Mouse (Mus musculus) spleen, postnatal 10 days (tissue): Measurements from ENCODE around the gene Ifi27l2b.
A peak's percentile ranks its signal among the peaks of the same experiment; 100 is the strongest.
"Not testable (repeated sequence)": the region's sequence is repeated elsewhere in the genome, so short reads cannot be mapped to it uniquely, and the experiment has no call there.

Experiments used
- DNase-seq, 2 experiments: peaks; one replicate each; pipeline ENCODE4 v3.0.0; 2021 to 2022; ENCODE audit warnings: low spot score in 2 of 2

Ifi27l2b gene

GRCm38 (mm10) chr12:103457140-103457539 lies at the start of gene Ifi27l2b:
Gene Ifi27l2b (minus strand): TSS chr12:103457223.
- no peak for DNase-seq

DNA sequence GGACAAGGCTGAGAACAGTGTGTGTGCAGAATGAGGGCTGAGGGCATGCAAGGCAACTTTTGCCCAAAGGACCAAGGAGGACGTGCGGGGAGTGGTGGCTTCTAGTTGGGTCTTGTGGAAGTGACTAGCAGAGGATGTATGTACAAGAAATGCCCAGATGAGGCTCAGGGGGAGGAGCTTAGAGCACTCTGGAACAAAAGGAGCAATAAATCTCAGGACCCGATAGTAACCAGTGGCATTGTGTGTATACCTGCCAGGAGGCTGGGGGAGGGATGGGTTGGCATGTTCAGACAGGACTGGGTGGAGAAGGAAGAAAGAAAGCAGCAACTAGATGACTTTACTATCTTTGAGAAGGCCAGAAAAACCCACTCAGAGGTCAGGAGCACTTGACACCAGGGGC lies 47.4 kb upstream of the Ifi27l2b start:
- no peak for DNase-seq

DNA sequence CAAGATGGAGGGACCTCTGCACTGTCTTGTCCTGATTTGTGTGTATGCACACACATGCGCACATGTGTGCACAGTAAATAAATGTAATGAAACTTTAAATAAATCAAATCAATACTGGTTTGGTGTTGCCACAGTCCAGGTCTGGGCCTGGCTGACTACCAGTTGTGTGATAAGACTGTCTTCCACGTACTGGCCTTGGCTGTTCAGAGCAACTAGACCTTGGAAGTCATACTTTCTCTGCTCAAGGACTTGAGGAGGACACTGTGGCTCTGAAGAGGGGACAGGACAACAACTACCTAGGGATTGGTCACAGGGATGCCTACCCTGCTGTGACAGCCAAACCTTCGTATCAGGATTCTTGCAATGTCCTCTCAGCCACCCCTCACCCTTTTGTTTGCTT lies 46.3 kb upstream of the Ifi27l2b start:
- no peak for DNase-seq

DNA sequence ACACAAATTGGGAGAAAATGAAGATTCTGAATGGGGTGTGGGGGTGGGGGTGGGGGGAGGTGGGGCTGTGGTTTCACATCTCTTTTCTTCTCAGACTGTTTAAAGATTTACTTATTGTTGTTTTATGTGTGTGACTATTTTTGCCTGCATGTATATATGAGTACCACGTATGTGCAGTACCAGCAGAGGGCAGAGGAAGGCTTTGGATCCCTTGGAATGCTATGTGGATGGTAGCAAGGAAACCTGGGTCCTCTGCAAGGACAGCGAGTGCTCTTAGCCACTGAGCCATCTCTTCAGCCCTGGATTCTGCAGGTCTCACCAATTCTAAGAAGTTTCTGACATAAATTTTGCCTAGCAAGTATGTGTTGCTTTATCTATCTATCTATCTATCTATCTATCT lies 42.2 kb upstream of the Ifi27l2b start:
- DNase-seq, result no peak

- DNase-seq, result no peak
Observed at GRCm38 (mm10) chr12:103498768-103499167, 41.7 kb upstream of the Ifi27l2b start.

DNA sequence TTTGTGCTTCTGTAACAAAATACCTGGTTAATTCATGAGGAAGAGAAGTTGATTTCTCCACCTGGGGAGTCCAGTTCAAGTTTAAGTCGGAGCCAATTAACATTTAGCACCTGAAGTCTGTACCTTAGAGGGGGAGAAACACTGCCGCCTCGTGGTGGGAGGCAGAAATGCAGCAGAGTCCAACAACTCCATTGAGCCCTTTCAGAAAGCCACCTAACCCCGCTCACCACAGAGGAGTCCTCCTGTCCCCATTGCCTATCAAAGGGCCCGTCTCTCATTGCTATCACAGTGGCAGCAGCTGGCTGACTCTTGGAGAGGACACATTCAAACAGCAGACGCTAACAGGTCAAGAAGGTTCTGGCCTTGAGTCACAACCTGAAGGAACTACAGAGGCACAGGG lies 37.5 kb upstream of the Ifi27l2b start:
- peak; percentile 48 to 80 for DNase-seq

GRCm38 (mm10) chr12:103492767-103493166 lies 35.7 kb upstream of the Ifi27l2b start:
- DNase-seq, result peak; percentile 58 to 74

GRCm38 (mm10) chr12:103491091-103491730 lies 34.2 kb upstream of the Ifi27l2b start:
- DNase-seq, result no peak

DNA sequence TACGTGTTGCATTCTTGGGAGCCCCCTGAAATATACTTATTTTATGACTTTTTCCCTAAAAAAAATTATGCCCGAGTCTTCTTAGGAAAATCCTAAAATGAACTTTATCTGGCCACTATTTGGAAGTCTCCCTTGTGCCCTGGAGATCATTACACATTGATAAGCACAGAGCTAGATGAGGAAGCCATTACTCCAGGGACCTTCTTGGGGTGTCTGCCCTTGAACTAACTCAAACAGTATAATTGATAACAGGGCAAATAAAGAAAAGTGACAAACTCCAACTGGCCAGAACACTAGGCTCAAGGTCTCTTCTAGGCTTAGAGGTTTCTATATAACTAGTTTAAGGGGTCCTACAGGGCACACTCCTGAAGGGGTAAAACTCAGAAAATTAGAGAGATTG lies 30.7 kb upstream of the Ifi27l2b start:
- DNase-seq, result no peak

DNA sequence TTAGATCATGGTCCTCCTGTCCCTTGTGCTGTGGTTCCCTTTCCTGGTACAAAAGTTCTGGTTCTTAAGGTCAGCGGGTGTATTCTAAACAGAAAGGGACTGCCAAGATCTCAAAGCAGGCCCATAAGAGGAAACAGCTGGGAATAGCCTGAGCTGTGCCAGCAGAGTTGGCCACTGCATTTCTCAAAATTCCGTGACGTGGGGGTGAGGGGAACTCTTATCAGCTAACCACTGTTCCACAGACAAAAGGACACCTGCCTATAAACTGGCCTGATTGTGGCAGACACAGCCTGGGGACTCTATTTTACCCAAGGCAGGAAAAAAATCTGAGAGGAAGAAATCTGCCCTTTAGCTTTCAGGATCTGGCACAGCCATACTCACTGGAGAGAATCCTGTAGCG lies 30.3 kb upstream of the Ifi27l2b start:
- DNase-seq, result no peak

DNA sequence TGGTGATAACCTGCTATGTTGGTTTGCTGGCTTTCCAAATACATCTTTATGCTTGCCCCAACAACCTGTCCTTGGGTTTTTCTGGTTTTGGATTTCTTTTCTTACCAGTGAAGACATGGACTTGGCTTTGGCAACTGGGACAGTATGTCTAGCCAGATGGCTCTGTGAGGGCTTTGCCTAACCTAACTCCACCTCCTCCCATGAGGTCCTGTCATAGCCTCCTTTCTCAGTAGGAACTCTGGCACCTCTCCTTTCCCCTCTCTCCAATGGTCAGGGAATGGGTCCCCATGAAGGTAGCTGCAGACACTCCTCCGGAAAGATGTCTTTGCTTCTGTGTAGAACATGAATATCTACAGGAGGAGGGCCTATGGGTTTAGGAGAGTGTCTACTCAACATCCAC lies 29.7 kb upstream of the Ifi27l2b start:
- DNase-seq, result no peak

- DNase-seq, result not testable (repeated sequence)
Observed at GRCm38 (mm10) chr12:103484200-103484972, 27.4 kb upstream of the Ifi27l2b start.

DNA sequence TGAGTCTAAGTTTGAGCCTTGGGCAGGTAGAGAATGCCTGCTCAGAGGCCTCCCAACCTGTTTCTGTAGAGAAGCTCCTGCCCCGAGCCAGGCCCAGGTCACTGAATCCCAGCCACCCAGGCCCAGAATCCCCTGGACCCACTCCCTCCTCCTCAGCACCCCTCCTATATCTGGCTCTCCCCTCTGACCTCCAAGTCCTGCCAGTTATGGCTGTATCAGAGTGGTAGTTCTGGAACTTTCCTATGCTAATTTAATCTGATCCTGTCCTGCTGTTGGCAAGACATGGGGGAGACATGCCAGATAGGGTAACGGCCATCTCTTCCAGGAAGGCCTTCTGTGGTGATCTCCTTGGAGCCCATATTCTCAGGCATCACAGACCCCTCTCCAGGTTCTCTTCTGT lies 25.8 kb upstream of the Ifi27l2b start:
- no peak for DNase-seq

- no peak for DNase-seq
Observed at GRCm38 (mm10) chr12:103481671-103482070, 24.6 kb upstream of the Ifi27l2b start.

DNA sequence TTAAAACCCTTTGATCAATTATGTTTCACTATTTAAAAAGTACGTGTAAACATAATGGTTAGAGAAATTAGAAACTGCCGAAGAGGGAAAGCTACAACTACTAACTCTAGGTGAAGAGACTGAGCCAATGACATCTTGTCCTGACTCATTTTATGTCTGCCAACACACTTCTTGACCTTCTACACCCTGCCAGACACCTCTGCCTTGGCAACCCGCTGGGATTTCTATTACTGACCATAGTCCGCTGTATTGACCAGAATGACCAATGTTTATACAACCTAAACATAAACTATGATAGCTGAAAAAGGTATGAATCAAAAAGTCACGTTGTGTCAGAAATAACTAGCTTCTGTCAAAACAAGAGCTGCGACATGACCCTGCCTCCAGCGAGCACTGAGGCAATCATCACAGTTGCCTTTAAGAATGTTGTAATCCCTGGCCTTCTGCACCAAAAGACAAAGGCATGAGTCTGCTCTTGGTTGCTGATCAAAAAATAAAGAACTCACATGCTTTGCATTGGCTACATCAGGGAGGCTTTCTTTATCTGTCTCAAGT lies 20.5 kb upstream of the Ifi27l2b start:
- no peak for DNase-seq

DNA sequence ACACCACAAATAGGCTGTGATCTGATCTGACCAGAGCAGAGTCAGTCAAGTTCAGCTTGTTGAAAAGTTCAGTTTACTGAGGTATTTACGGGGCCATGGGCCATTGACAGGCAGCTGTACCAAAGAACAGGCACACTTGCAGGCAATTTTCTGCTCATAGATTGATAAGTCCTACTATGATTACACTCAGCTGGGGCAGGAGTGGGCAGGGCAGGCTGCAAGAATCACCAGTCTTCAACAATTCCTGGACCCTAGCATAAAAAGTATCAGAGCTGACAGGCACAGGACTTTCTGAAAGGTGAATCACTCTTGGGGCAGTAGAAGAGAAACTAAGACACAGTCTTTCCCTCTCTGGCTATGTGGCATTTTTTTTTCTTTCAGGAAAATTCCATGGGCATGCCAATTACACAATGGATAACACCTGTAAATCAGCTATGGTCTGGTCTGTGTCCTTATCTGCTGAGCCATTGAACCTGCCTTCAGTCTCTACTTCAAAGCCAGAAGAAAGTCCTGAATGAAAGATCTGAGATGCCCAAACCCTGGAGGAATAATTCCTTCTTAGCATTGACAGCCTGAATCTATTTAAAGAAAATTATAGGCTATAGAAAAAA lies 19.9 kb upstream of the Ifi27l2b start:
- DNase-seq, result no peak

DNA sequence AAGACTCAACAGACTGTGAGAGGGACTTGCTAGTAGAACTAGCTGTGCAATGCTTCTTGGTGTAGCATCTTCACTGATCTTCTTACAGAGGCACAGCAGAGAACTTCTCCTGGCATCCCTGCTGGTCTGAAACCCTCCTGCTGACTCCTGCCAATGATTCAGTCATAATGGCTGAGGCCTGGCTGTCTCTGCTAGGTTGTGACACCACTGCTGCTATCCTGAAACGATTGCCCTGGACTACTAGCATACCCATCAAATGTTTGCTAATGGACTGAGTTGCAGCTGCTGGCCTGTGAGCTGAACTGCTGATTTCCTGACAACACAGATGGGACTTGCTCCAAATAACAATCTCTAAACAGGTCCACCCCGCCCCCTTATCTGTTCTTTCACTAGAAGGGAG lies 17.5 kb upstream of the Ifi27l2b start:
- no peak for DNase-seq

DNA sequence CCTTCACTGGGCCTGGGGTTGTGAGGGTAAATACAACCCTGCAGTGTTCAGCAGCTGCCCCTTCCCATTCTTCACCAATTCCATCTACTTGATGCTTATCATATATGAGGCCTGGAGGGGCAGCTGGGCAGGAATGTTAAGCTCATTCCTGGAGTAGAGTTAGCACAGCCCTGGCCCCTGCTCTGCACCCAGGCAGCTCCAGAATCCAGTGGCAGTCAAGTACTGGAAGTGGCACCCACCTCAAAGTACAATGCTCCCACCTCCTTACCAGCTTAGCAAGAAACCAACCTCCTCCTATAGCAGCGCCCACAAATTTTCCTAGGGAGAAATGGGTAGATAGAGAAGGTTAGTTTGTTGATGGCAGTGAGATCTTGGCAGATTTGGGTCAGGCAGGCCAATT lies 296 bp downstream of the Ifi27l2b start:
- DNase-seq, result not testable (repeated sequence)

DNA sequence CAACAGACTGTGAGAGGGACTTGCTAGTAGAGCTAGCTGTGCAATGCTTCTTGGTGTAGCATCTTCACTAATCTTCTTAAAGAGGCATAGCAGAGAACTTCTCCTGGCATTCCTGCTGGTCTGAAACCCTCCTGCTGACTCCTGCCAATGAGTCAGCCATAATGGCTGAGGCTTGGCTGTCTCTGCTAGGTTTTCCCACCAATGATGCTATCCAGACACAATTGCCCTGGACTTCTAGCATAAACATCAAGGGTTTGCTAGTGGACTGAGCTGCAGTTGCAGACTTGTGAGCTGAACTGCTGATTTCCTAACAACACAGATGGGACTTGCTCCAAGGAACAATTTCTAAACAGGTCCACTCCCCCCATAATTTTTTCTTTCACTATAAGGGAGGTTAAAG lies 3.7 kb downstream of the Ifi27l2b start:
- no peak for DNase-seq

- DNase-seq, result no peak
Observed at GRCm38 (mm10) chr12:103445060-103445459, 12.0 kb downstream of the Ifi27l2b start.

DNA sequence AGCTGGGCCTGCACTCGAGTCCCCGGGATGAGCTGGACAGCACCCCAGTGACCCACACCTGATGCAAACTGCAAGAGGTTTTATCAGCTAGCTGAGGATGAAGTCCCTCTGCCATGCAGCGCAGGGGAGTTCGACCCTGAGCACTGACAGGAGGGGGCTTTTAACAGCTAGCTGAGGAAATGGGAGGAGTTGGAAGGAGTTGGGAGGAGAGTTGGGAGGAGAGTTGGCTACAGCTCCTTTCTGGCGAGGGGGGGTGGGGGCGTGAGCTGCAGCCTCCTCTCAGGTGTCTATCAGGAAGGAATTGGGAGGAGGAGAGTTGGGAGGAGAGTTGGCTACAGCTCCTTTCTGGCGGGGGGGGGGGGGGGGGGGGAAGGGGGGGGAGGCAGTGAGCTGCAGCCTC lies 12.8 kb downstream of the Ifi27l2b start:
- DNase-seq, result not testable (repeated sequence)

- no peak for DNase-seq
Observed at GRCm38 (mm10) chr12:103443524-103443923, 13.5 kb downstream of the Ifi27l2b start, which contains the start of gene Ifi27l2a. Gene Ifi27l2a (minus strand): TSS chr12:103443680.

- DNase-seq, result no peak
Observed at GRCm38 (mm10) chr12:103437601-103438000, 19.4 kb downstream of the Ifi27l2b start.
